ENCODE assay signal across 23 mouse cellular contexts in the genomic region with DNA sequence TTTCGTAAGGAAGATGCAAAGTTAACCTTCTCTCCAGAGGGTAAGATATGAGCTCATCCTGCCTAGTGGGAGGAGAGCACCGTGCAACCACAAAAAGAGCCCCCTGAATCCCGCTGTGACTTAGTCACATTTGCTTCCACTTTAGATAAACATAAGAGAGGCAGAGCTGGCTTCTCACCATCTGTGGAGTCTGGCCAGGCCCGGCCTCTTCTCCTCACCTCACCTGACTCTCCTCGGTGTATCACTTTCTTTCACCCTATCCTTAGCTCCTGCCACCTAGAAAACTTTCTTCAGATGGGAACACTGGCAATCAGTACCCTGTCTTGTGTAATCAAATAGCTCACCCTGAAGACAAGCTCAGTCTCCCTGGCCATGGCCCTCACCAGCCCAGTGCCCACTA. TPM values are rescaled to one million over a fixed set of nuclear protein-coding genes. Genes with fewer than 3 reads are reported as not detected.
"Had no signal": no experiment of that assay in that cellular context is flagged by ENCODE, and none has a peak within 500 bp of the region (broad histone marks: within the 10 kb centered on the region; RNA-seq: fewer than 3 reads in every experiment).

No protein-coding gene starts in this region.

- H3K36me3 ChIP-seq: limb, embryonic 10.5 days; limb, embryonic 13.5 days; midbrain, embryonic 10.5 days; midbrain, embryonic 13.5 days; neural tube, embryonic 13.5 days; stomach, embryonic 15.5 days had no signal

- H3K27ac ChIP-seq: kidney, postnatal 0 days; layer of hippocampus, adult 2 months; limb, embryonic 10.5 days; limb, embryonic 13.5 days; liver, embryonic 14.5 days; midbrain, embryonic 10.5 days; midbrain, embryonic 13.5 days; neural tube, embryonic 13.5 days; stomach, embryonic 15.5 days had no signal

- H3K4me1 ChIP-seq: limb, embryonic 13.5 days; megakaryocyte, embryonic 14.5 days; neural tube, embryonic 13.5 days; stomach, embryonic 15.5 days had no signal

- H3K27me3 ChIP-seq: limb, embryonic 13.5 days; megakaryocyte, embryonic 14.5 days; midbrain, embryonic 13.5 days; neural tube, embryonic 13.5 days; stomach, embryonic 15.5 days had no signal

- H3K9me3 ChIP-seq: limb, embryonic 10.5 days; limb, embryonic 13.5 days; midbrain, embryonic 10.5 days; midbrain, embryonic 13.5 days; neural tube, embryonic 13.5 days; stomach, embryonic 15.5 days had no signal

- ATAC-seq: liver, postnatal 0 days; midbrain, embryonic 13.5 days; midbrain, embryonic 16.5 days had no signal

- H3K4me2 ChIP-seq: limb, embryonic 13.5 days; lung, embryonic 14.5 days; midbrain, embryonic 13.5 days; neural tube, embryonic 13.5 days; stomach, embryonic 15.5 days had no signal

- DNase-seq: kidney, postnatal 25 days; layer of hippocampus, adult 9-11 months; liver; liver, postnatal 0 days; lung, embryonic 14.5 days; lung, postnatal 10 days; lung, postnatal 36 days; retina, postnatal 1 day; right cerebral cortex, postnatal 25 days; thymus, postnatal 25 days had no signal

- H3K4me3 ChIP-seq: layer of hippocampus, adult 2 months; limb, embryonic 10.5 days; limb, embryonic 13.5 days; megakaryocyte, embryonic 14.5 days; midbrain, embryonic 10.5 days; midbrain, embryonic 13.5 days; myocyte; neural tube, embryonic 13.5 days; stomach, embryonic 15.5 days had no signal

- H3K9ac ChIP-seq: limb, embryonic 13.5 days; liver, embryonic 14.5 days; liver, postnatal 0 days; lung, embryonic 14.5 days; midbrain, embryonic 13.5 days; neural tube, embryonic 13.5 days; stomach, embryonic 15.5 days had no signal

RNA-seq across cellular contexts. Expression of a gene that starts 48.2 kb away (rescaled TPM):
- total RNA-seq: neutrophil, adult 5-6 weeks had no signal
- polyA plus RNA-seq: liver, postnatal 0 days had no signal
